Mouse (Mus musculus) embryo, embryonic 9.5 days (tissue): Measurements from ENCODE around the gene Ly6g5c.

Experiments used
- DNase-seq: peaks from one replicate; pipeline ENCODE4 v3.0.0-alpha.2; 2017; ENCODE audit errors: extremely low spot score

Gene Ly6g5c

GRCm38 (mm10) chr17:35140490-35140996, 32.5 kb downstream of the Ly6g5c start:
- DNase-seq: no peak

- DNase-seq: no peak
Observed at GRCm38 (mm10) chr17:35141971-35142370, 33.9 kb downstream of the Ly6g5c start.

- DNase-seq: no peak
Observed at GRCm38 (mm10) chr17:35146139-35146538, 38.1 kb downstream of the Ly6g5c start.

GRCm38 (mm10) chr17:35147348-35147747, 39.3 kb downstream of the Ly6g5c start:
- peak; percentile 36 for DNase-seq

- DNase-seq: no peak
Observed at GRCm38 (mm10) chr17:35147922-35148639, 40.0 kb downstream of the Ly6g5c start.

- no peak for DNase-seq
Observed at GRCm38 (mm10) chr17:35152121-35152520, 44.0 kb downstream of the Ly6g5c start.

GRCm38 (mm10) chr17:35153077-35153476, 45.0 kb downstream of the Ly6g5c start:
- no peak for DNase-seq

- no peak for DNase-seq
Observed at GRCm38 (mm10) chr17:35153931-35154330, 45.9 kb downstream of the Ly6g5c start.

- DNase-seq: no peak
Observed at GRCm38 (mm10) chr17:35154616-35155015, 46.5 kb downstream of the Ly6g5c start.

GRCm38 (mm10) chr17:35155451-35155850, 47.4 kb downstream of the Ly6g5c start:
- no peak for DNase-seq

- DNase-seq: no peak
Observed at GRCm38 (mm10) chr17:35156461-35157200, 48.6 kb downstream of the Ly6g5c start.

GRCm38 (mm10) chr17:35157254-35157653, 49.2 kb downstream of the Ly6g5c start:
- no peak for DNase-seq

GRCm38 (mm10) chr17:35157661-35158175, 49.6 kb downstream of the Ly6g5c start:
- no peak for DNase-seq

- no peak for DNase-seq
Observed at GRCm38 (mm10) chr17:35158850-35159593, 50.9 kb downstream of the Ly6g5c start.

- no peak for DNase-seq
Observed at GRCm38 (mm10) chr17:35159638-35160037, 51.6 kb downstream of the Ly6g5c start.

GRCm38 (mm10) chr17:35161421-35161820, 53.3 kb downstream of the Ly6g5c start:
- no peak for DNase-seq
